Mouse (Mus musculus): Measurements from ENCODE around the gene Dld. TPM values are rescaled to one million over a fixed set of nuclear protein-coding genes. Genes with fewer than 3 reads are reported as not detected.

The Dld gene
- polyA plus RNA-seq, 1 experiment from 2014 or later: 141 TPM

DNA sequence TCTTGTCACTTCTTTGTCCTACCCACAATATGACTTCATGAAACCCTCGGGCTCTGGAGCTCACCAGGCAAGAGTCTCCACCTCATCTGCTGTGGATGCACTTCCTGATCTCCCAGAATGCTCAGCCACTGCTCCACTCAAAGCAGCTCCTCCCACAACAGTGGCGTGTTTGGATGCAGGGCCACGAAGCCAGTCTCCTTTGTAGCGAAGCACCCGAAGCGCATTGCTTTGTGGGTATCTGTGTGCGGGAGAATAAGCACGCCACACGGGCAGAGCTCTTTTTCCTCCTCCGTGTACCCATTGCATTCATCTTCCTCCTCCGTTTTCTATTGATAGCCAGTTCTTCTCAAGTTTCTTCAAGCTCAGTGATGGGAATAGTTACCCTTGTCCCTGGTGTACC lies 26.0 kb upstream of the Dld start:
- ATAC-seq (ENCODE audit: insufficient read depth, low FRiP score, low TSS enrichment) (no peak), DNase-seq (ENCODE audit: low spot score) (no peak)
- Histone ChIP-seq H3K9ac (ENCODE audit: low read length) (no peak overlapping the region), H3K4me2 (ENCODE audit: low read depth) (no peak overlapping the region), H3K36me3 (ENCODE audit: control insufficient read depth, insufficient read depth, low read length) (no peaks in the 10 kb centered on the region), H3K27me3 (ENCODE audit: control insufficient read depth, insufficient read depth, low read length) (no peaks in the 10 kb centered on the region), H3K9me3 (ENCODE audit: control insufficient read depth, low read length) (no peaks in the 10 kb centered on the region), H3K27ac (ENCODE audit: low read depth, low read length) (no peak overlapping the region), H3K4me3 (ENCODE audit: low read depth, low read length) (no peak overlapping the region), H3K4me1 (ENCODE audit: control insufficient read depth, insufficient read depth, low read length) (no peaks in the 10 kb centered on the region)
- 90% methylated on average over 11 of the region's 11 CpGs for WGBS

DNA sequence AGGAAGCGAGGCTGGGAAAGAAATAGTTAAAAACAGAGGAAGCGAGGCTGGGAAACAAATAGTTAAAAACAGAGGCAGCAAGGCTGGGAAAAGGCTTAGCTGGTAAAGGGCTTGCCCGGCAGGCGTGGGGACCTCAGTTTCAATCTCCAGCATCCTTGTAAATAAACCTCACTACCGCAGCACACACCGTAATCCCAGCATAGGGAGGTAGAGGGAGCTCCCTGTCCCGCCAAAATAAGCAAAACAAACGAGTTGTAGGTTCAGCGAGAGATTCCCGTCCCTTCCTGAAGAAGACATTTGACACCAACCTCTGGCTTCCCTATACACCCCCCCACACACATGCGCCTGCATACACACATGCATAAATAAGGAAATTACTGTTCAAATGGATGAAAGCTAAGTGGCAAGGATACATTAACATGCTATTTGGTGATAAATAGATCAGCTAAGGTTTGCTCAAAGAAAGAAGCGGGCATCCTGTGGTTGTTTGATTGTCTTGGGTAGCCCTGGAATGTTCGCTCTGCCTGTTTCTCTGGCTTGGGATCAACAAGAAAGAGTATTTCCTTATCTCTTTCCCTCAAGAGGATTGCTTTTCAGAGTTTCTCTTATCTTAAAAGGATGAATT lies 25.2 kb upstream of the Dld start:
- no peaks in the 10 kb centered on the region for H3K27me3 ChIP-seq (ENCODE audit: control insufficient read depth, insufficient read depth, low read length)
- H3K4me1 ChIP-seq (ENCODE audit: control insufficient read depth, insufficient read depth, low read length): no peaks in the 10 kb centered on the region
- no peaks in the 10 kb centered on the region for H3K36me3 ChIP-seq (ENCODE audit: control insufficient read depth, insufficient read depth, low read length)
- H3K27ac ChIP-seq (ENCODE audit: low read depth, low read length): no peak overlapping the region
- no peaks in the 10 kb centered on the region for H3K9me3 ChIP-seq (ENCODE audit: control insufficient read depth, low read length)
- 21% methylated on average over 13 of the region's 13 CpGs for WGBS
- H3K9ac ChIP-seq (ENCODE audit: low read length): no peak overlapping the region
- peak overlapping the region; percentile 19 for H3K4me2 ChIP-seq (ENCODE audit: low read depth)
- ATAC-seq (ENCODE audit: insufficient read depth, low FRiP score, low TSS enrichment) (no peak), DNase-seq (ENCODE audit: low spot score) (peak; percentile 39)
- no peak overlapping the region for H3K4me3 ChIP-seq (ENCODE audit: low read depth, low read length)

DNA sequence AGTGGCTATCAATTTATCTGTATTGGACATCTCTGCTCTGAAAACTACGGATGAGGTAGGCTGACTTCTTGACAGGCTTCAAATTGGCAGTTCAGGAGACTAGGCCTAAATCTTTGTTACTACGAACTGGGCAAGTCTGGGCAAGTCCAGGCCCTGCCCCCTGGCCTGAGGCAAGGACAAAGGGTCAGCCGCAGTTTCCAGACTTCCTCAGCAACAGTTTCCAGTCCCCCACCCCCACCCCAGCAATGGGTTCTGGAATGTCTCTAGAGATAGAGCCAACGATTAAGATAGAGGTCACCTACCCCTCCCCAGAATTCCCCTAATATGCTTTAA lies 24.0 kb upstream of the Dld start:
- Histone ChIP-seq H3K9me3 (ENCODE audit: control insufficient read depth, low read length) (no peaks in the 10 kb centered on the region), H3K4me3 (ENCODE audit: low read depth, low read length) (no peak overlapping the region), H3K9ac (ENCODE audit: low read length) (no peak overlapping the region), H3K4me1 (ENCODE audit: control insufficient read depth, insufficient read depth, low read length) (no peaks in the 10 kb centered on the region), H3K36me3 (ENCODE audit: control insufficient read depth, insufficient read depth, low read length) (no peaks in the 10 kb centered on the region), H3K27me3 (ENCODE audit: control insufficient read depth, insufficient read depth, low read length) (no peaks in the 10 kb centered on the region), H3K27ac (ENCODE audit: low read depth, low read length) (no peak overlapping the region), H3K4me2 (ENCODE audit: low read depth) (no peak overlapping the region)
- WGBS: 77% methylated on average over 4 of the region's 4 CpGs
- ATAC-seq (ENCODE audit: insufficient read depth, low FRiP score, low TSS enrichment) (no peak), DNase-seq (ENCODE audit: low spot score) (no peak)

DNA sequence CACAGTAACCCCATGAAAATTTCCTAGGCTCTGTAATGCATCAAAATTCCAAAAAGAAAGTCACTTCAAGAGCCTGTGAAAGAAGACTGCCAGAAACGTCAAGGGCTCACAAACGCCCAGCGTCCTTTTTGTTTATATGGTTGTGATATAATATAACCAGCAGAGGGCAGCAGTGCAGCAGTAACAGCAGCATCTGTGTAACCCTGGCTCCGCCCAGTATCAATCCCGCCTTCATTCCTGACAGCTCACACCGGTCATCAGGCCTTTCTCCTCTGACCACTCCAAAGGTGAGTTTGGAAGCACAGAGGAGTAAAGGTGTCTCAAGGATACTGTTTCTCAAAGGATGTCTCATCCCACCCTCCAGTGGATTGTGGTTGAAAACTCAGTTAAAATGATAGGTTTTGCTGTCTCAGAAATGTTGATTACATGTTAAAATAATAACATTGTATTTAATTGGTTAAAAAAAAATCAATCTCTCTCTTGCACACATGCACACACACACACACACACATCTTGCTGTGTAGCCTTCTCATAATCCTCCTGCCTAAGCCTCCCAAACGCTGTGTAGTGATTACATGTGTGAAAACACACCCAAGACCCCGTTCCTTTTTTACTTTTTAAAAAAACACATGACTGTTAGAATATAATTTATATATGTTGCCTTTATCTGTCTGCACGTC lies 23.5 kb upstream of the Dld start:
- Histone ChIP-seq H3K4me1 (ENCODE audit: control insufficient read depth, insufficient read depth, low read length) (no peaks in the 10 kb centered on the region), H3K4me3 (ENCODE audit: low read depth, low read length) (no peak overlapping the region), H3K9ac (ENCODE audit: low read length) (no peak overlapping the region), H3K4me2 (ENCODE audit: low read depth) (no peak overlapping the region), H3K9me3 (ENCODE audit: control insufficient read depth, low read length) (no peaks in the 10 kb centered on the region), H3K36me3 (ENCODE audit: control insufficient read depth, insufficient read depth, low read length) (no peaks in the 10 kb centered on the region), H3K27me3 (ENCODE audit: control insufficient read depth, insufficient read depth, low read length) (no peaks in the 10 kb centered on the region), H3K27ac (ENCODE audit: low read depth, low read length) (no peak overlapping the region)
- WGBS: 40% methylated on average over 9 of the region's 9 CpGs
- ATAC-seq (ENCODE audit: insufficient read depth, low FRiP score, low TSS enrichment) (peak; percentile 63), DNase-seq (ENCODE audit: low spot score) (peak; percentile 71)

DNA sequence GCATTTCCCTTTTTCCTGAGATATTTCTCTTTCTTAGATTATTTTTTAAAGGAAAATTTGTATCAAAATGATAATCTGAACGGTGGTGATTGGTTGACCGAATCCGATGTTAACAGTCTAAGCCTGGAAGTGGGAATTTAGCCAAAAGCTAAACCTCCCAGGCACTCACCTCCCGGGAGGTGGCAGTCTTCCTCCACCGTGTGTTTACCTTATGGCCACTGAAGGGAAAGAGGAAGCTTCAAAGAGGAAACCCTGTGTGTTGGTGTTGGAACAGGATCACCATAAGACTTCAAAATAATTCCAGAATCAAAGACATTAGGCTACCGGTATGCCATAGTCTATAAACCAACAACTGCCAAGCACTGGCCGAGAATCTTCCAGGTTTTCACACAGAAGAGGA lies 18.4 kb upstream of the Dld start:
- 95% methylated on average over 7 of the region's 7 CpGs for WGBS
- Histone ChIP-seq H3K4me2 (ENCODE audit: low read depth) (no peak overlapping the region), H3K36me3 (ENCODE audit: control insufficient read depth, insufficient read depth, low read length) (no peaks in the 10 kb centered on the region), H3K4me3 (ENCODE audit: low read depth, low read length) (no peak overlapping the region), H3K9me3 (ENCODE audit: control insufficient read depth, low read length) (no peaks in the 10 kb centered on the region), H3K4me1 (ENCODE audit: control insufficient read depth, insufficient read depth, low read length) (no peaks in the 10 kb centered on the region), H3K27me3 (ENCODE audit: control insufficient read depth, insufficient read depth, low read length) (no peaks in the 10 kb centered on the region), H3K27ac (ENCODE audit: low read depth, low read length) (no peak overlapping the region), H3K9ac (ENCODE audit: low read length) (no peak overlapping the region)
- ATAC-seq (ENCODE audit: insufficient read depth, low FRiP score, low TSS enrichment) (no peak), DNase-seq (ENCODE audit: low spot score) (no peak)

DNA sequence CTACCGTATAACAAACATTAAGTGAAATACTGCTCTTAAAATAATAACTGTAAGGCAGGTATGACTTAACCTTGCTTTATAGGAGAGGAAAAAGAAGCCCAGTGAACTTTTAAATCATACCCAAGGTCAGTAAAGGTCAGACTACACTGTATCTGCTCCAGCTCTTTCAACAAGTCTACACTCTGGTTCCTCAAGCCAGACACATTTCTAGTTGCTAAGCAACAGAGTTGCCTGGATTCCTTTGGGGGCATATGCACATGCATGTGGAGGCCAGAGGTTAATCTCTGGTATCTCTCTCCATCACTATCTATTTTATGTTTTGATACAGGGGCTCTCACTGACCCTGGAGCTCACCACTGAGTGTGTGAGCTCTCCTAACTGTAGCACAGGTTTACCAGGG lies 17.9 kb upstream of the Dld start:
- ATAC-seq (ENCODE audit: insufficient read depth, low FRiP score, low TSS enrichment) (no peak), DNase-seq (ENCODE audit: low spot score) (no peak)
- Histone ChIP-seq H3K9me3 (ENCODE audit: control insufficient read depth, low read length) (no peaks in the 10 kb centered on the region), H3K27ac (ENCODE audit: low read depth, low read length) (no peak overlapping the region), H3K4me3 (ENCODE audit: low read depth, low read length) (no peak overlapping the region), H3K4me2 (ENCODE audit: low read depth) (no peak overlapping the region), H3K4me1 (ENCODE audit: control insufficient read depth, insufficient read depth, low read length) (no peaks in the 10 kb centered on the region), H3K27me3 (ENCODE audit: control insufficient read depth, insufficient read depth, low read length) (no peaks in the 10 kb centered on the region), H3K36me3 (ENCODE audit: control insufficient read depth, insufficient read depth, low read length) (no peaks in the 10 kb centered on the region), H3K9ac (ENCODE audit: low read length) (no peak overlapping the region)
- WGBS: 91% methylated on average over 1 of the region's 1 CpGs

DNA sequence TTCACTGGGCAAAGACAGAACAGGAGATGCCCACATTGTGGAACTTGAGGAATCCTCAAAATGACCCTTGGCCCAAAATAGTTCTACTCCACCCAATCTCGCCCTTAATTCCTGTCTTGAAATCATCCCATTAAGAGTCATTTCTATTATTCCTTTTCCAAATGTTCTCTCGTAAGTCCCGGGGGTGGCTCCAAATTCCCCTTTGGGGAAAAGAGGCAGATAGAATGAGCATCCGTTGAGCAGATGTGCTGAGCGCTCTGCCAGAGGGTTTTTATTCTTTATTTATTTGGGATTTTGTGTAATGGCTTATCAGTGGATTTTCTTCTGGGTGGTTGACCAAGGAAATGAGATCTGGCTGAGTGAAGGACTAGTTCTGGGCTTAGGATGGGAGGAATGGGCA lies 16.5 kb upstream of the Dld start:
- Histone ChIP-seq H3K4me1 (ENCODE audit: control insufficient read depth, insufficient read depth, low read length) (no peaks in the 10 kb centered on the region), H3K27ac (ENCODE audit: low read depth, low read length) (no peak overlapping the region), H3K9me3 (ENCODE audit: control insufficient read depth, low read length) (no peaks in the 10 kb centered on the region), H3K36me3 (ENCODE audit: control insufficient read depth, insufficient read depth, low read length) (no peaks in the 10 kb centered on the region), H3K9ac (ENCODE audit: low read length) (no peak overlapping the region), H3K27me3 (ENCODE audit: control insufficient read depth, insufficient read depth, low read length) (no peaks in the 10 kb centered on the region), H3K4me3 (ENCODE audit: low read depth, low read length) (no peak overlapping the region), H3K4me2 (ENCODE audit: low read depth) (no peak overlapping the region)
- 88% methylated on average over 5 of the region's 5 CpGs for WGBS
- ATAC-seq (ENCODE audit: insufficient read depth, low FRiP score, low TSS enrichment): no peak
- no peak for DNase-seq (ENCODE audit: low spot score)

DNA sequence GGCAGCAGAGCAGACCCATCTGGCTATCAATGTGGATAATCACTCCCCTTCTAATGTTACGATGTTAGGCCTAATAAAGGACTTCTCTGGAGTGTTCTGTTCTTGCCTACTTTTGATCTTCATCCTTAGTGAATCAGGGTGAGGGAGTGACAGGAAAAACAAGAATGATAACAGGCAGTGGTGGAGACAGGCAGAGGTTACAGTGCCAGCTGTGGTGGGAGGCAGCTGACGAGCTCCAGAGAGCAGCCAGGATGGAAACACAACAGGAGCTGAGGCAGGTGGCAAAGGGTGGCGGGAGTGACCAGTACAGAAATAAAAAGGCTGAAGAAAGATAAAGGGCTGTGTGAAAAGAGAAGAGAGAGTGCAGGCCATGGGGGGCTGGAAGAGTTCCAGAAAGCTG lies 15.2 kb upstream of the Dld start:
- H3K4me1 ChIP-seq (ENCODE audit: control insufficient read depth, insufficient read depth, low read length): no peaks in the 10 kb centered on the region
- H3K27me3 ChIP-seq (ENCODE audit: control insufficient read depth, insufficient read depth, low read length): no peaks in the 10 kb centered on the region
- H3K27ac ChIP-seq (ENCODE audit: low read depth, low read length): no peak overlapping the region
- ATAC-seq (ENCODE audit: insufficient read depth, low FRiP score, low TSS enrichment): no peak
- no peak overlapping the region for H3K9ac ChIP-seq (ENCODE audit: low read length)
- no peaks in the 10 kb centered on the region for H3K9me3 ChIP-seq (ENCODE audit: control insufficient read depth, low read length)
- no peak overlapping the region for H3K4me3 ChIP-seq (ENCODE audit: low read depth, low read length)
- no peak for DNase-seq (ENCODE audit: low spot score)
- H3K36me3 ChIP-seq (ENCODE audit: control insufficient read depth, insufficient read depth, low read length): no peaks in the 10 kb centered on the region
- H3K4me2 ChIP-seq (ENCODE audit: low read depth): no peak overlapping the region
- WGBS: 64% methylated on average over 3 of the region's 3 CpGs

DNA sequence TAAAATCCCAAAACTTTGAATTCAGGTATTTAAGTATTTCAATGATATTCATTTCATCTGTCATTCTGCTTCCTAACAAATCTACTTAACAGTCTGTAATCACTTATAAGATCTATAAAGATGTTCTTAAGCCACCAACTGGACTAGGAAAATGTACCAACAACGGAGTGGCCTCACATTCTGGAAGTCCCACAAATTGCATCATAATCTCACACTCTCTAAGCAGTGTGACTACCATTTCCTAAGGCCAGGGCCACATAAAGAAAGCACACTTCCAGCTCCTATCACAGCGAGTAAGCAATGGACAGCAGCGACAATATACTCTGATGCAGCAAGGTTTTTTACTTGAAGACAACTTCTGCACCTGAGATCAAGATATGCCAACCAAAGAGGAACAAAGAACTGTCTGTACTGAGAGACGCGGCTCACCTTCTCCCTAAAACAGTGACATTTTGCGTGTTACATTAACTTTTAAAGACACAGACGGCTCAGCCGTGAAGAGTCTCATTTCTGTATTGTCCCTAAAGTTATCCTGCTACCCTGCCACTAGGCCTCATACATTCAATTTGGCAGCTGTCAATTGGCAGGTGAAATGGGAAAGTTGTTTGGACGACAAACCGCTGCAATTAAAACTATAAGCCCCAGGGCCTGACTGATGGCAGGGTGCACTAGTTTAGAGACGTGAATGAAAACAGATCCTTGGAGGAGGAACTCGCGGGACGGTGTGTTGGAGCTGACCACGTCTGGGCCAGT lies 886 bp downstream of the Dld start:
- ATAC-seq (ENCODE audit: insufficient read depth, low FRiP score, low TSS enrichment) (no peak), DNase-seq (ENCODE audit: low spot score) (no peak)
- Histone ChIP-seq H3K27me3 (ENCODE audit: control insufficient read depth, insufficient read depth, low read length) (no peaks in the 10 kb centered on the region), H3K4me3 (ENCODE audit: low read depth, low read length) (peak overlapping the region; percentile 97), H3K9me3 (ENCODE audit: control insufficient read depth, low read length) (no peaks in the 10 kb centered on the region), H3K4me1 (ENCODE audit: control insufficient read depth, insufficient read depth, low read length) (peaks cover 5% of the 10 kb centered on the region), H3K27ac (ENCODE audit: low read depth, low read length) (no peak overlapping the region), H3K4me2 (ENCODE audit: low read depth) (peak overlapping the region; percentile 88), H3K36me3 (ENCODE audit: control insufficient read depth, insufficient read depth, low read length) (peaks cover 3% of the 10 kb centered on the region; the same call in 1 of the 2 replicates), H3K9ac (ENCODE audit: low read length) (peak overlapping the region; percentile 92)
- 29% methylated on average over 15 of the region's 15 CpGs for WGBS
